Mouse (Mus musculus) urinary bladder, adult 2 months (tissue): ENCODE measurements around the gene Casp3. TPM values are rescaled to one million over a fixed set of nuclear protein-coding genes. Genes with fewer than 3 reads are reported as not detected.
"Not testable (repeated sequence)": the region's sequence is repeated elsewhere in the genome, so short reads cannot be mapped to it uniquely, and the experiment has no call there.

Experiments used
- DNase-seq: peaks from one replicate; pipeline ENCODE4 v3.0.0; 2022; ENCODE audit warnings: low spot score
- polyA plus RNA-seq: library from polyadenylated mRNA; depleted of rRNA; stranded (reverse); fragments of >200 nt; gene quantifications from 2 replicates; pipeline ENCODE4 v1.2.3, GENCODE M21; 2012; rRNA removed

The Casp3 gene
- 15.0 and 15.5 TPM in 2 replicates for polyA plus RNA-seq

- DNase-seq = peak; percentile 88
These were observed at the start of gene Casp3, which contains the start of gene Primpol for GRCm38 (mm10) chr8:46616879-46617689. Gene Casp3, plus strand, starts transcription at chr8:46617291. Gene Primpol, minus strand, starts transcription at chr8:46617212.

GRCm38 (mm10) chr8:46567946-46568345 is 49.1 kb upstream of the Casp3 start:
- DNase-seq = no peak

GRCm38 (mm10) chr8:46568942-46569341 is 48.1 kb upstream of the Casp3 start:
- no peak for DNase-seq

GRCm38 (mm10) chr8:46569659-46570441 is 47.2 kb upstream of the Casp3 start:
- DNase-seq = no peak

- no peak for DNase-seq
These were observed 46.4 kb upstream of the Casp3 start for GRCm38 (mm10) chr8:46570673-46571072.

- no peak for DNase-seq
These were observed 43.6 kb upstream of the Casp3 start for GRCm38 (mm10) chr8:46573446-46573845.

GRCm38 (mm10) chr8:46573964-46574363 is 43.1 kb upstream of the Casp3 start:
- DNase-seq = no peak

- no peak for DNase-seq
These were observed 38.3 kb upstream of the Casp3 start for GRCm38 (mm10) chr8:46578794-46579193.

GRCm38 (mm10) chr8:46584328-46584727 is 32.8 kb upstream of the Casp3 start:
- DNase-seq = not testable (repeated sequence)

GRCm38 (mm10) chr8:46585576-46585975 is 31.5 kb upstream of the Casp3 start:
- no peak for DNase-seq

GRCm38 (mm10) chr8:46587911-46588310 is 29.2 kb upstream of the Casp3 start:
- DNase-seq = no peak

- DNase-seq = no peak
These were observed 28.4 kb upstream of the Casp3 start for GRCm38 (mm10) chr8:46588663-46589062.

- no peak for DNase-seq
These were observed 24.0 kb upstream of the Casp3 start for GRCm38 (mm10) chr8:46593067-46593466.

- DNase-seq = no peak
These were observed 23.3 kb upstream of the Casp3 start for GRCm38 (mm10) chr8:46593772-46594171.

GRCm38 (mm10) chr8:46595593-46595992 is 21.5 kb upstream of the Casp3 start:
- no peak for DNase-seq

GRCm38 (mm10) chr8:46596530-46596929 is 20.6 kb upstream of the Casp3 start:
- no peak for DNase-seq

GRCm38 (mm10) chr8:46597411-46597810 is 19.7 kb upstream of the Casp3 start:
- no peak for DNase-seq

- no peak for DNase-seq
These were observed 19.0 kb upstream of the Casp3 start for GRCm38 (mm10) chr8:46598114-46598513.

GRCm38 (mm10) chr8:46598753-46599152 is 18.3 kb upstream of the Casp3 start:
- DNase-seq = no peak

- DNase-seq = no peak
These were observed 17.7 kb upstream of the Casp3 start for GRCm38 (mm10) chr8:46599314-46599904.

GRCm38 (mm10) chr8:46600959-46601707 is 16.0 kb upstream of the Casp3 start:
- DNase-seq = no peak

GRCm38 (mm10) chr8:46603587-46603986 is 13.5 kb upstream of the Casp3 start:
- no peak for DNase-seq
